Mouse (Mus musculus): Measurements from ENCODE around the gene Pyroxd1.
A peak's percentile ranks its signal among the peaks of the same experiment; 100 is the strongest.
"Not testable (repeated sequence)": the region's sequence is repeated elsewhere in the genome, so short reads cannot be mapped to it uniquely, and the experiment has no call there.

Pyroxd1 gene

DNA sequence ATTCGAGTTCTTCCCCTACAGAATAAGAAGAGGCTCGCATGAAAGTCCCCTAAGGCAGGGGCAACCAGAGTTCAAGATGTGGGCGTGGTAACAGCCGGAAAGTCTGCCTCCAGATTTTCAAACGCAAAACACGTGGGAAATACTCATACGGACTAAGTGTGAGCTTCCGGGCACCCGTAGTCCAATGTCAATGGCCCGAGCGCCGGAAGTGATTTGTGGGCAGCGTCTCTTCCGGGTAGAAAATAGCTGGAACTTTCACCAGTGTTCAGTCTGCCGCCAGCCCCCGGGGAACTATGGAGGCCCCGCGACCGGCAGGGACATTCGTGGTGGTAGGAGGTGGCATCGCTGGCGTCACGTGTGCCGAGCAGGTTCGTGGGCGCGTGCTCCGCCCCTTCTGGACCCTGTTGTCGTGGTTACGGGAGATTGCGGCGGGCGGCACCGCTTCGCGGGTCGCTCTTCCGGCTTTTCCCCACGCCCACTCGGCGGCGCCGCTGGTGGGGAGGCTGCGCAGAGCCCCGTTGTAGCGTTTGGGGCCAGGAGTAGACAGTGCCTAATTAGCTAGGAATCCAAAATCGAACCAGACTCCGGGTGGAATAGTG, at the start of gene Pyroxd1:
Pyroxd1 (plus strand) TSS at position 215 of the 599 bp plus-strand sequence.
- DNase-seq (ENCODE audit: low read depth, low spot score) = peak; percentile 98

DNA sequence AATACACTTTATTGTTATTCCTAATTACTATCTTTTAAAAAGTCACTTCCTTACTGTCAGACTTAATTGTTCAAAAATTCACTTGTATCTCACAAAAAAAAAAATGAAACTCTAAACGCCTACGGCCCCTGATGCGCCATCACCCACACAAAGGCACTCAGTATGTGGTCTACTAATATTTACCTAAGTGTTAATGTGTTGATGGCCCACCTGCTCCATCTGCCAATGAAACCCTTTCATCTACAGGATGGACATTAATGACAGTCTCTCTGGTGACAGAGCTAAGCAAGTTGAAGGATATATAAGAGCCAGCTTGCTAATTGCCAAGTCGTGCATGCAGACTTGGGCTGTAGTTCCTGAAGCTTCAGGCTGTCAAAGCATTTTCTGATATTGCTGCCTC, 47.4 kb upstream of the Pyroxd1 start, which contains the start of gene Iapp:
Iapp (plus strand) TSS at position 326 of the 400 bp plus-strand sequence.
- peak; percentile 11 for DNase-seq (ENCODE audit: low read depth, low spot score)

DNA sequence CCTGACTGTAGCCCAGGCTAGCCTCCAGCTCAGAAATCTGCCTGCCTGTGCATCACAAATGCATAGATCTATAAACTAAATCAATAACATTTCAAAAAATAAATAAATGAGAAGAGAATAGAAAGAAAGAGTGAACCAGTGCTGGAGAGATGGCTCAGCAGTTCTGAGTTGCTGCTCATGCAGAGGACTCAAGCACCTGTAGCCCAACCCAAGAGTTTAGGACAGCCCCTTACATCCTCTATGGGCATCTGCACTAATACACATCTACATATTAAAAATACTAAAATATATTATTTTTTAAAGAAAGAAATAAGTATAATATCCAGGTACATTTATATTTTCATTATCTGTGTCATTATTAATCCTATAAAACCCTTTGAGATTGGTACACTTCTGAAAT, 40.4 kb upstream of the Pyroxd1 start:
- DNase-seq (ENCODE audit: low read depth, low spot score) = no peak

DNA sequence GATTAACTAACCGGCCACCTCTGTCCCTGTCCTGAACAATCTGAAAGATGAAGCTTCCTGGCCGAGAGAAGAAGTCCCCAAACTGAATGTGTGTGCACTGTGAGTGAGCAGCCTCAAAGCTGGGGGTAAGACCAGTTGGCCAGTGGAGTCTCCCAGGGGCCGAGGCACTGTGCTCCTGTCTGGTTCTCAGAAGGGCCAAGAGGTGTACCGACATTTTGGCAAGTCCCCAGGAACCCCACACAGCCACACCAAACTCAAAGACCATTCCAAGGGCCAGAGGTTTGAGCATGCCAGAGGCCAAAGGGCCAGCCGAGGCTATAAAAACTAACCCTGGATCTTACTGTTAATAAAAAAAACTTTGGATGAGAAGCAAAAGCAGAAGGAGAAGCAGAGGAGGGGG, 31.2 kb upstream of the Pyroxd1 start:
- no peak for DNase-seq (ENCODE audit: low read depth, low spot score)

DNA sequence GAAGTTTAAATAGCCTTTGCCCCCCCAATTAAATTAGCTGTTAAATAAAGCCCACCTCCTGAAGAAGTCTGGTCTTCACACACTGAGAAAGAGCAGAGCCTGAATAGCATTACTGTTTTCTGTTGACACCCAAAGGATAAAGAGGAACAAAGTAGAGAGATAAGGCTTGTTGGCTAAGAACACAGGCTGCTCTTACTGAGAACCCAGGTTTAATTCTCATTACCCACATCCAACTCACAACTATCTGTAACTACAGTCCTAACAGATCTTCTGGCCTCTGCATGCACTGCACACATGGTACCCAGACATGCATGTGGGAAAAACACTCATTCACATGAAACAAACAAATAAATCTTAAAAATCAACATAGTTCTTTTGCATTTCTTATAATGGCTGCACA, 28.3 kb upstream of the Pyroxd1 start:
- DNase-seq (ENCODE audit: low read depth, low spot score) = no peak

DNA sequence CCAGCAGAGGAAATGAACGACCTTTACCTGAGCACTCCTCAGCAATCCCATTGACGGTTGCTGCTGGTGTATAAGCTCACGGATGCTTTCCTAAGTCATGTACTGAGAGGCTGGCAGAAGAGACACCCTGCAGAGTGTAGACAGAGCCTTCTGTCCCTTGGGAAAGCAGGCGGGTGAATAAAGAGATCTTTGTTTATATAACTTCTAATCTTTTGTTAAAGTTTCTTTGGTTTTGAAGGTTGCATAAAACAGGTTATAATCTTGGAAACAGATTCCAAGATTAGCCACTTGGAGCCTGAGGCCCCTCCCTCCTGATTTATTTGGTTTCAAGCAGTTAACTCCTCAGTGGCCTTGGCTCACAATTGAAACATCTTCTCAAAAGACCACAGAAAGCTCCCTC, 22.6 kb upstream of the Pyroxd1 start, which contains the start of gene Slco1a5:
Slco1a5 (minus strand) TSS at position 101 of the 400 bp plus-strand sequence.
- DNase-seq (ENCODE audit: low read depth, low spot score) = no peak

DNA sequence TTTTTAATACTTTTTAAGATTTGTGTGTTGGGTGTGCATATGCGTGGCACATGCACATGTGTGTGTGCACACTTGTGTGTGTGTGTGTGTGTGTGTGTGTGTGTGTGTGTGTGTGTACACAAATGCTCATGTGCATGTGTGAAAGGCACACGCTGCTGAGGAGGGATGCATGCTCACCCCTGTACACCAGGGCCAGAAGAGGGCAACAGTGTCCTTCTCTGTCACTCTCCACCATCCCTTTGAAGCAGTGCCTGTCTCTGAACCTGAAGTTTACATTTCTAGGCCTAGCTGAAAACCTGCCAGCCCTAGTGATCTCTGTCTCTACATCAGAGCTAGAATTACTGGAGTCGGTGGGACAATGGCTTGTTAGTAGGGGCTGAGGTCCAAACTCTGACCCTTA, 18.9 kb upstream of the Pyroxd1 start:
- no peak for DNase-seq (ENCODE audit: low read depth, low spot score)

DNA sequence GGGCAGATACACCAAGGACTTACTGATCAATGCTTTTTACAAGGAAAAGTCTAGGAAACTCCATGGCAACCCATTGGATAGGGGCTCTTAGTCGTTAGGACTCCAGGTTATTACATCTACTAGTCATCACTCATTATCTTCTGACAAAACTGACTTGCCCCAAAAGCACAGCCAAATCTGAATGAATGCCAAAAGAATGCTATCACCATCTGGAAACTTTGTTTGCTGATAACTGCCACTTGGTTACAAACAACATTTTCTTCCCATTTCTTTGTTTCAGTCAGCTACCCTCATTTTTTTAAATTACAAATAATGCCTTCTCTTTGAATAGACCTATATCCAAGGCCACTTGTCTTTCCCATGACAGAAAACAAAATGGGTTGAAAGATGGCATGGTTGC, 16.3 kb upstream of the Pyroxd1 start:
- no peak for DNase-seq (ENCODE audit: low read depth, low spot score)

DNA sequence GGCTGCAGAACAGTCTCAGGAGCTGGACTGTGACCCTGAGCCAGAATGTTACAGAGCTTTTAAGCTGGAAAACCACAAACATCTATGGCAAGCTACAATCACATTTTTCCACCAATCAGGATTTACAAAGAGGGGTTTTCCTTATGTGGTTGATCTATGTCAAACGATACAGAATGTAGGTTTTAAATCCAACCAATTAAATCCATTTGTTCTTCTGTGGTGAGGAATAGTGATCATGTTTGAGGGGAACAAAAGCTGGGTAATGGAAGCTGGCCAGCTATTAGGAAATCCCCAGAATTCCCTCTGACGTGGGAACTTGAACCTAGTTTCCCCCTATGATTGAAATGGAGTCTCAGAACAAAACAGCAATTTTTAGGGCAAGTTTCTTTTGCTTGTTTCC, 6.5 kb upstream of the Pyroxd1 start:
- no peak for DNase-seq (ENCODE audit: low read depth, low spot score)

DNA sequence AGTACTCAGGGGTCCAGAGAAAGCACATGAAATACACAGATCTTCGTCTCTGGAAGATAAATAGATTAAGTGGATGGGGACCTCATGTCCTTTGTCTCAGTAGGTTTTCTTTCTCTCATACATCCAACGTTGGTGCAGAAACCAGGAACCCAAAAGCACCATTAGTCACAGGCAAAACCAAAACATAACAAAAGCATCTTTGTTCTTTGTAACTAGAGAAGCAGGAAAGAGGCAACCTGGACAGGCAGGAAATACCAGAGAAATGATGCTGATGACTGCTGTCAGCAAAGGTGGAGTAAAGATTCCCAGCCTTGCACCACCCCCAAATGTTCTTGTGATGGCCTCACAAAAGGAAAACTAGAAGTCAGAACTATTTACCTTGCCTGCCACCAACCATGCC, 5.9 kb upstream of the Pyroxd1 start:
- no peak for DNase-seq (ENCODE audit: low read depth, low spot score)

DNA sequence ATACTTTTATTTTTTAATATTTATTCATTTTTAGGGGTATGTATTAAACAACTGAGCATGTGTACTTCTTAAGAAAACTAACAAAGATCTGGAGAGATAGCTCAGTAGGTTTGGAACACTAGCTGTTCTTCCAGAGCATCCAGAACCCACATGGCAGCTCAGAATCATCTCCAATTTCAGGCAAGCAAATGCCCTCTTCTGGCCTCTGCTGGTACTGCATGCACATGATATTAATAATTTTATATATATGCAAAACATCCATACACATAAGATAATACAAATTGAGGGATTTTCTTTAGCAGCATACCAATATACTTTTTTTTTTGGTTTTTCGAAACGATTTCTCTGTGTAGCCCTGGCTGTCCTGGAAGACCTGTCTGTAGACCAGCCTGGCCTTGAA, 1.9 kb upstream of the Pyroxd1 start:
- peak; percentile 64 for DNase-seq (ENCODE audit: low read depth, low spot score)

DNA sequence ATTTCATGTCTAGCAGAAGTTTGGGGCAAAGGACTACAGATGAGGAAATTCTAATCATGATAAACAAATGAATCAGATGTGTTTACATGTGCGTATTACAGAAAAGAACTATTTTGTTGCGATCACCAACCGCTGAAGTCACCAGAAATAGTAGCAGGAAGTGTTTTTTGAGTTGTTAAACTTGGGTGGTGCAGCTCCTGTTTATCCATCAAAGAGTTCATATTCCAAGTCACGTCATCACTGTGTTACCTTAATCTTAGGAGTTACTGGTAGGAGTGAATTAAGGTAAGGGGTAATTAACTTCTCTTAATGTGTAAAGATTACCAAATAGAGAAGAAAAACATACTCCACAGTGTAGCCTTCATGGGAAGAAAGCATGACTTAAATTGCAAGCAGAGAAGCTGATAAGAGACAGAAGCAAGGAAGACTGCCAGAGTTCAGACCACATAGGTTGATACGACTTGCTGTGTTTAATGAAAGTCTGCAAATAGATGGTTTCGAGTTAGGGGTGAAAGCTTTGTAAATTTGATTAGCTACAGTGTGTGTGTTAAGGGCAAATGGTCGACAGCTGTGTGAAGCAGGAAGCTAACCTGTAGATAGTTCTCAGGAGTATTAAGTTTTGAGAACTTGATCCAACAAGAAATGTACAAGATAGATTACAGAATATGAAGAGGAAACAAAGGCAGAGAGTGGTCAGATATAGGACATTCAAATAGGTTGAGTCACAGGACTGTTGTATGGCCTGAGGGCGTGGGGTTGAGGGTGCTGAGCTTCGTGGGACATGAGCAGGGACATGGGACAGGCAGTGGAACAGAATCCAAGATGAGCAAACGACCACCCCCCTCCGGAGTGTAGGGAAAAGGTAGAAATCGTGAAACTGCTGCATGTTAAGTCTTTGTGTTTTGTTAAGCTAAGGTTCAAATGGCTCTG, 992 bp downstream of the Pyroxd1 start:
- no peak for DNase-seq (ENCODE audit: low read depth, low spot score)

DNA sequence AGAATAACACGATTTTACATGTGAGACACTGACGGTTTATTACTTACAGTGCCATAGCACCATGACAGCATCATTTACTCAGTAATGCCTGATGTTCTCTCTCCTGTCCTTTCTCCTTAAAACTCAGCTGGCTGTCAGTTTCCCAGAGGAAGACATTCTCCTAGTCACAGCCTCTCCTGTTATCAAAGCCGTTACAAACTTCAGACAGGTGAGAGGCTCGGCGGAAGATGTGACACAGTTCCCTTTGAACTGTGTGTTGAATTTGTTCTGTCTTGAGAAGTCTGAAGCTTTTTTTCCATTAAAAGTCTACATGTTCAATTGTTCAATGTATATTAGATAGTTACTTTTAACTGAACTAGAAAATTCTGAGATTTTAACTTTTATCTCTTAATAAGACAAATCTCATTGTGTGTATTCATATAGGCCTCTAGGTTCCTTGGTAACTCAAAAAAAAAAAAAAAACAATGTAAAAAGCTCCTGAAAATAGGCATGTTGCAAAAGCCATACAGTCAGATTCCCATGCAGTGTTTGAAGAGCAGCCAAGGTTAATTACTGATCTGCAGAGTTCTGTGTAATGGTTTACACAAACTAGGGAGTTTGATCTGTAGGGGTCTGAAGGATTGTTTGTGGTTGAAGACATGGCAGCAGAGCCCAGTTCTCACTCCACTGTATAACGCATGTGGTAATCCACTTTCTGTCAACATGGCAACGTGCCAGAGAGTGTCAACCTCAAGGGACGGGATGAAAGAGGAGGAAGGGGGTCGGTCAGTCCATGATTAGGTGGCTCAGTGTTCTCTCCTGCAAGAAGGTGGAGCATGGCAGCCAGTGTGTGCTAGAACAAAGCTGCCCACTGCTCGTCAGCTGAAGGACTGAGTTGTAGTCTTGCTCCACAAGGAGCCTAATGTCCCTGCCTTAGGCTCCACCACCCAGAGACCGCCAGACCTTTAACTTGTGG, 2.3 kb downstream of the Pyroxd1 start:
- DNase-seq (ENCODE audit: low read depth, low spot score) = no peak

DNA sequence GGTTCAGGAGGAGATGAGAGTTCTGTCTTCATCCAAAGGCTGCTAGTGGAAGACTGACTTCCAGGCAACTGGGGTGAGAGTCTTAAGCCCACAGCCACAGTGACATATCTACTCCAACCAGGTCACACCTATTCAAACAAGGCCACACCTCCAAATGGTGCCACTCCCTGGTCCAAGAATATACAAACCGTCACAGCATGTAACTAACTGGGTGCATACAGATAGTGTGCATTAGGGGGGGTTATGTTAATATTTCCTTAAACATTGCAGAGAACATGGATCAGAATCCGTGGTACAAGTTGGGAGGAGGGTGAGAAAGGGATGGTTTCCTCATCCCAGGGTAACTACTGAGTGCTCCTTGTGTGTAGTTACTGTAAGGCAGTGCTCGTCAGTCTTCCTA, 6.6 kb downstream of the Pyroxd1 start:
- DNase-seq (ENCODE audit: low read depth, low spot score) = not testable (repeated sequence)

DNA sequence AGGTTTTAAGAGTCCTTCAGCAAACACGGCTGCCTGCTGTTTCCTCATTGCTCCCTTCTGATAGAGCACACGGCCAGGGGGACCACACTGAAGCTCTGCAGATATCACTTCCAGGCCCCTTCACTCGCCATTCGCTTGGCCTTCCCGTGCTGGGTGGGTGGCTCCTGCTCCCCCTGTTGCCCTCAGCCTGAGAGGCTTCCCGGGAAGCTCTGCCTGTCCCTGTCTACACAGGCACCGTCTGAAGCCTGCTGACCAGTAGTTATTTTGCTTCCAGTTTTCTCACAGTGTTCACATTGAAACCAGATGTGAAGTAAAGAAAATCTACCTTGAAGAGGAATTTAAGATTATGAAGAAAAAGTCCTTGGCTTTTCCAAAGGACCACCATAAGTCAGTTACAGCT, 11.7 kb downstream of the Pyroxd1 start:
- DNase-seq (ENCODE audit: low read depth, low spot score) = no peak

DNA sequence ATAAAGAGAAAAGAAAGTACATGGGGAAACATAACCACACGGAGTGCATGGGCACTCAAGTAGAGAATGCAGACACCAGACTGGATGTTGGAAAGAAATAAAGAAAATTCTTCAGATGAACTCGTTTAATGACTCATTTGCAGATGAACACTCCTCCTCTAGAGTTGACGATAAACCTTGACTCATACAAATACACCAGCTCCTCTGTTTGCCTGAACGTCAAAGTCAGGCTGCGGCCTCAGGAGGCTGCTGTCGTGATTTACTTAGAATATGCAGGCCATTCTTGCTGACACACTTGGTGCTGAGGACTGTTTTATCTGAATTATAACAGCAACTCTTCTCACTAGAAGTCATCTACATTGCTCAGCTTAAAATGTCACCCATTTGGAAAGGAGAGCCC, 16.6 kb downstream of the Pyroxd1 start:
- DNase-seq (ENCODE audit: low read depth, low spot score) = no peak

DNA sequence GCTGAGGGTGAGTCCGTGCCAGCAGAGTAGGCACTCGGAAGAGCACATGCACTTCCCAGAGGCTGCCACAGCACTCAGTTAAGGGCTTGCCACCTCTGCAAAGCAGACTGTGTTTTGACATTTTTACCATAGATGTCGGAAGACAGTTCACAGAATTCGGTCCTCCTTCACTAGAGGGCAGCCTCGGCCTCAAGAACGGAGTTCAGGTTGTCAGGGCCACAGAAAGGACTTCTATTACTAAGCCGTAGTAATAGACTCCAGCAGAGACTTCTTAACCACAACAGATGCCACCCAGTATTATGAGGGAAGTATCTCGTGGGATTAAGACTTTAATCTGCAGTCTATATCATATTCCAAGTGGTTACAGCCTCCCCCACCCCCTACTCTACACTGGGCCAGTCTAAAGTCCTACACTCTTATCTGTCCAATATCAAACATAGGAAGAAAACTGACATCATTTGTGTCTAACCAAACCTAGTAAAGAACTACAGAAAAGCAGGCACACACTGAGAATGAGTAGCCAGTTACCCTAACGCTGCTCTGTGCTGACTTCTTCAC, 17.6 kb downstream of the Pyroxd1 start:
- DNase-seq (ENCODE audit: low read depth, low spot score) = peak; percentile 39

DNA sequence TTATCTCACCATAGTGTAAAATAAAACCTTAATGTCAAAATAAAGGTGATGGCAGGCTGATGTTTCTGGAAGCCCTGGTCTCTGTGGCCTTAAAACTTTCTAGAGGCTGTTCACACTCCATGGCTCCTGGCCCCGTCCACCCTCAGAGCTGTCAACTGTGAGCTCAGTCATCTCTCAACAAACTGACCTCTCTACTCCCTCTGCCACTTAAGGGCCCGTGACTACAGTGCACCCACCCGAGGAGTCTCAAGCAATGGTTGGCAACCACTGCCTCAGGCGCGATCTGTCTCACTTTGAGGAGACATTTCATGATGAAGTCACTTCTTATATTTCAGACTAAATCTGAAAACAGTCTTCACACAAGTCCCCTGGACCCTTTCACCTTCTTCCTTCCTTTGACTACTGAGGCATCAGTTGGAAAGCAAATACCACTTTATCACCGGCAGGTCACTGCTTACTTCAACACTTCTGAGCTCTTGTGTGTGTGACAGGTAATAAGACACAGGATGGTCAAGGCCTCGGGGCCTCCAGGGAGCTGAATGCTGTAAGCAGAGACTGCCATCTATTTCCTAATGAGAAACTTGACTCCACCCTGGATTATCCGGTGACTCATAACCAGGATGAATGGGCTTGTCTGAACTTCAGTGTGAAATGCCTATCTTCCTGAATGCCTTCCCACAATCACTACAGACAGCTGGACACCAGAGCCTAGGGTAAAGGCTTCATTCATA, 20.5 kb downstream of the Pyroxd1 start:
- no peak for DNase-seq (ENCODE audit: low read depth, low spot score)

DNA sequence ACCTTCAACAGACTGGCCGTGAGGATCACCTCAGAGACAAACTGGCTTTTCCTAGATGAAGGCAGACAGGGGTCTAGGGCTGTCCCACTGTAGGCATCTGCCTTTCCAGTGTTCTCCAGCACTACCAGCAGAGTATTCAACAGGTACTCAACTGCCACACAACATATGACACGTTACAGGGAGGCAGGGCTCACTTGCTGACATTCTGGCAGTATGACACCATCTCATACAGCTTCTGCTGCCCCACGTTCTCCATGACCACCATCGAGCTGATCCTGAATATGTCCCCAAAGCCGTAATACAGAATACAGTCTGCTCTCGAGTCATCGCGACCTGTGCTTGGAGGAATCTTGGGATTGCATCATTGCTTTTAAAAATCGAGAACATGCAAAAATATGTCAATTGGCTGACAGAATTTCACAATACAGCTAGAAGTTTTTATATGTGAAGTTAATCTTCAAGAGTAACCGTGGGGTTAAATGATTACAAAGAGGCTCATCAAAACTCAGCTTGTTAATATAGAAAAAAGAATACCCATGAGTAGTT, 21.1 kb downstream of the Pyroxd1 start:
- no peak for DNase-seq (ENCODE audit: low read depth, low spot score)

DNA sequence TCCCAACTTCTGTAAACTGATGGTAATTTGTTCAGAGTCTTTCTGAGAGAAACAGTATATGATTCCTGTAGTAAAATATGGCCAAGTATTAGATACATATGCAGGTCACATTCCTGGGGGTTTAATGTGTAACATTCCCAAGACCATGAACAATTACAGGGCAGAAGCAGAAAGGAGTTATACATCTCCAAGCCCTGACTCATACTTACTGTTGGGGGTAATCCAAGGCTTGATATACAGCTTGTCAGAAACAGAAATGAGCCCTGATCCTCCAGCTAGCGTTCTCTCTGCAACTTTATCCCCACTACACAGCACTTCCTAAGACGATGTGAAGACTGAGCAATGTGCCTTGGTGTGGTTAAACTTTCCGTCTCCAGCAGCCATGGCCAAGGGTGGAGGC, 22.1 kb downstream of the Pyroxd1 start:
- no peak for DNase-seq (ENCODE audit: low read depth, low spot score)

DNA sequence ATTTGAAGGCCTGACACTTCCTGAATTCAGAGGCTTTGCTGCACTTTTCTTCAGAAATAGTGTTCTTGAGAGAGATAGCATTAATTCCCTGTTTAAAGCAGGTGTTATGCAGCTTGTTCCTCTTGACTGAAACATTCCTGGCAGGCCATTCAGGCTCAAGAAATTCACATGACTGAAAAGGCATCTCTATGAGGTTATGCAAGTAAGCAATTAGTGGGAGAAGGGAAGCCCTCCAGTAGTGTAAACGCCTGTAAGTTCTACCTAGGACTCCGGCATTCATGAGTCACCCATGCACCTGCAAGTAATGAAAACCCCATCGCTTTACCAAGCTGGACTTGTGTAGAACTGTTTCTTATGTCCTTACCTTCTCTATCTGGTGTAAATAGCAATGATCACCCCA, 24.1 kb downstream of the Pyroxd1 start:
- DNase-seq (ENCODE audit: low read depth, low spot score) = no peak

All from ES-CJ7 (cell line).